Mouse (Mus musculus): ENCODE measurements at regions not wholly inside any gene's neighbourhood (a gene's known extent, or its start where the extent isn't known, plus 50 kb on each side); places are given as distances from the start of the nearest gene placed in this dataset.

- Histone ChIP-seq H3K79me2 (ENCODE audit: control insufficient read depth, insufficient read depth) (no peaks in the 10 kb centered on the region), H3K27me3 (ENCODE audit: control insufficient read depth, insufficient read depth, insufficient read length) (no peaks in the 10 kb centered on the region), H3ac (ENCODE audit: control insufficient read depth, insufficient read length) (no peak overlapping the region), H3K36me3 (ENCODE audit: control insufficient read depth, insufficient read depth) (no peaks in the 10 kb centered on the region), H3K4me3 (no peak overlapping the region), H3K4me2 (ENCODE audit: low read depth) (no peak overlapping the region)
- TF ChIP-seq USF1 (IDR thresholded peaks at IDR 0.05; ENCODE audit: low read depth) (no peak), MYOD1 (IDR thresholded peaks at IDR 0.05; ENCODE audit: control insufficient read depth in 1 of 3, insufficient read length in 2 of 3, low read depth in 2 of 3) (no peak), TCF12 (IDR thresholded peaks at IDR 0.05; ENCODE audit: insufficient read depth, poor library complexity, severe bottlenecking) (no peak)
Measured at GRCm38 (mm10) chr14:47823182-47823581, 174.9 kb downstream of the Ktn1 start.

- no peak overlapping the region for H3K4me2 ChIP-seq (ENCODE audit: low read depth)
- TF ChIP-seq POLR2A (IDR thresholded peaks at IDR 0.05; ENCODE audit: insufficient read length, low read depth) (no peak), MAX (IDR thresholded peaks at IDR 0.05; ENCODE audit: low read depth) (no peak), SRF (IDR thresholded peaks at IDR 0.05; ENCODE audit: control insufficient read depth, insufficient read length, low read depth) (no peak), CEBPB (IDR thresholded peaks at IDR 0.05; ENCODE audit: insufficient read depth, poor library complexity, severe bottlenecking) (no peak), TCF12 (IDR thresholded peaks at IDR 0.05; ENCODE audit: insufficient read depth, poor library complexity, severe bottlenecking) (no peak), MYOG (IDR thresholded peaks at IDR 0.05; ENCODE audit: control insufficient read depth in 1 of 3, insufficient read depth in 1 of 3, insufficient read length in 2 of 3, low read depth in 2 of 3) (no peak), POLR2AphosphoS2 (IDR thresholded peaks at IDR 0.05; ENCODE audit: insufficient read length, low read depth) (no peak), E2F4 (IDR thresholded peaks at IDR 0.05; ENCODE audit: insufficient read depth) (no peak), REST (IDR thresholded peaks at IDR 0.05; ENCODE audit: insufficient read depth, insufficient read length) (no peak), MYOD1 (IDR thresholded peaks at IDR 0.05; ENCODE audit: control insufficient read depth in 1 of 3, insufficient read length in 2 of 3, low read depth in 2 of 3) (no peak), TCF3 (IDR thresholded peaks at IDR 0.05; ENCODE audit: insufficient read length, low read depth) (no peak), USF1 (IDR thresholded peaks at IDR 0.05; ENCODE audit: low read depth) (no peak)
- no peaks in the 10 kb centered on the region for H3K36me3 ChIP-seq (ENCODE audit: control insufficient read depth, insufficient read depth)
- H3ac ChIP-seq (ENCODE audit: control insufficient read depth, insufficient read length) = no peak overlapping the region
- H3K4me3 ChIP-seq = no peak overlapping the region
- H3K79me2 ChIP-seq (ENCODE audit: control insufficient read depth, insufficient read depth) = no peaks in the 10 kb centered on the region
- H3K27me3 ChIP-seq (ENCODE audit: control insufficient read depth, insufficient read depth, insufficient read length) = no peaks in the 10 kb centered on the region
Measured at GRCm38 (mm10) chr14:47823696-47824095, 175.4 kb downstream of the Ktn1 start.

GRCm38 (mm10) chr14:47825446-47825956 lies 177.3 kb downstream of the Ktn1 start:
- H3ac ChIP-seq (ENCODE audit: control insufficient read depth, insufficient read length) = no peak overlapping the region
- TF ChIP-seq SRF (IDR thresholded peaks at IDR 0.05; ENCODE audit: control insufficient read depth, insufficient read length, low read depth) (no peak), MAX (IDR thresholded peaks at IDR 0.05; ENCODE audit: low read depth) (no peak), MYOD1 (IDR thresholded peaks at IDR 0.05; ENCODE audit: control insufficient read depth in 1 of 3, insufficient read length in 2 of 3, low read depth in 2 of 3) (no peak), TCF12 (IDR thresholded peaks at IDR 0.05; ENCODE audit: insufficient read depth, poor library complexity, severe bottlenecking) (no peak), TCF3 (IDR thresholded peaks at IDR 0.05; ENCODE audit: insufficient read length, low read depth) (no peak), CEBPB (IDR thresholded peaks at IDR 0.05; ENCODE audit: insufficient read depth, poor library complexity, severe bottlenecking) (no peak), POLR2A (IDR thresholded peaks at IDR 0.05; ENCODE audit: insufficient read length, low read depth) (no peak), REST (IDR thresholded peaks at IDR 0.05; ENCODE audit: insufficient read depth, insufficient read length) (no peak), MYOG (IDR thresholded peaks at IDR 0.05; ENCODE audit: control insufficient read depth in 1 of 3, insufficient read depth in 1 of 3, insufficient read length in 2 of 3, low read depth in 2 of 3) (no peak), POLR2AphosphoS2 (IDR thresholded peaks at IDR 0.05; ENCODE audit: insufficient read length, low read depth) (no peak), USF1 (IDR thresholded peaks at IDR 0.05; ENCODE audit: low read depth) (no peak), E2F4 (IDR thresholded peaks at IDR 0.05; ENCODE audit: insufficient read depth) (no peak)
- no peak overlapping the region for H3K4me2 ChIP-seq (ENCODE audit: low read depth)

GRCm38 (mm10) chr14:47826545-47826944 lies 178.3 kb downstream of the Ktn1 start:
- Histone ChIP-seq H3K27me3 (ENCODE audit: control insufficient read depth, insufficient read depth, insufficient read length) (no peaks in the 10 kb centered on the region), H3K36me3 (ENCODE audit: control insufficient read depth, insufficient read depth) (no peaks in the 10 kb centered on the region), H3K79me2 (ENCODE audit: control insufficient read depth, insufficient read depth) (no peaks in the 10 kb centered on the region), H3K4me3 (no peak overlapping the region), H3K4me2 (ENCODE audit: low read depth) (no peak overlapping the region), H3ac (ENCODE audit: control insufficient read depth, insufficient read length) (no peak overlapping the region)
- TF ChIP-seq E2F4 (IDR thresholded peaks at IDR 0.05; ENCODE audit: insufficient read depth) (no peak), POLR2AphosphoS2 (IDR thresholded peaks at IDR 0.05; ENCODE audit: insufficient read length, low read depth) (no peak), REST (IDR thresholded peaks at IDR 0.05; ENCODE audit: insufficient read depth, insufficient read length) (no peak), TCF3 (IDR thresholded peaks at IDR 0.05; ENCODE audit: insufficient read length, low read depth) (no peak), MYOD1 (IDR thresholded peaks at IDR 0.05; ENCODE audit: control insufficient read depth in 1 of 3, insufficient read length in 2 of 3, low read depth in 2 of 3) (no peak), TCF12 (IDR thresholded peaks at IDR 0.05; ENCODE audit: insufficient read depth, poor library complexity, severe bottlenecking) (no peak), SRF (IDR thresholded peaks at IDR 0.05; ENCODE audit: control insufficient read depth, insufficient read length, low read depth) (no peak), USF1 (IDR thresholded peaks at IDR 0.05; ENCODE audit: low read depth) (no peak), MYOG (IDR thresholded peaks at IDR 0.05; ENCODE audit: control insufficient read depth in 1 of 3, insufficient read depth in 1 of 3, insufficient read length in 2 of 3, low read depth in 2 of 3) (no peak), MAX (IDR thresholded peaks at IDR 0.05; ENCODE audit: low read depth) (no peak)

More at GRCm38 (mm10) chr14:47825446-47825956, 177.3 kb downstream of the Ktn1 start:
- no peaks in the 10 kb centered on the region for H3K36me3 ChIP-seq (ENCODE audit: control insufficient read depth, insufficient read depth)
- H3K79me2 ChIP-seq (ENCODE audit: control insufficient read depth, insufficient read depth) = no peaks in the 10 kb centered on the region
- H3K4me3 ChIP-seq = no peak overlapping the region
- no peaks in the 10 kb centered on the region for H3K27me3 ChIP-seq (ENCODE audit: control insufficient read depth, insufficient read depth, insufficient read length)

- Histone ChIP-seq H3K27me3 (ENCODE audit: control insufficient read depth, insufficient read depth, insufficient read length) (no peaks in the 10 kb centered on the region), H3ac (ENCODE audit: control insufficient read depth, insufficient read length) (no peak overlapping the region), H3K79me2 (ENCODE audit: control insufficient read depth, insufficient read depth) (no peaks in the 10 kb centered on the region), H3K4me2 (ENCODE audit: low read depth) (no peak overlapping the region), H3K36me3 (ENCODE audit: control insufficient read depth, insufficient read depth) (no peaks in the 10 kb centered on the region), H3K4me3 (no peak overlapping the region)
- TF ChIP-seq POLR2A (IDR thresholded peaks at IDR 0.05; ENCODE audit: insufficient read length, low read depth) (no peak), CEBPB (IDR thresholded peaks at IDR 0.05; ENCODE audit: insufficient read depth, poor library complexity, severe bottlenecking) (peak; percentile 77), MYOD1 (IDR thresholded peaks at IDR 0.05; ENCODE audit: control insufficient read depth in 1 of 3, insufficient read length in 2 of 3, low read depth in 2 of 3) (no peak), MYOG (IDR thresholded peaks at IDR 0.05; ENCODE audit: control insufficient read depth in 1 of 3, insufficient read depth in 1 of 3, insufficient read length in 2 of 3, low read depth in 2 of 3) (no peak)
Measured at GRCm38 (mm10) chr14:47827623-47828022, 179.4 kb downstream of the Ktn1 start.

Measured in myocyte (in vitro differentiated cells).